Mouse (Mus musculus): Measurements from ENCODE around the gene Caml.

GRCm38 (mm10) chr13:55578086-55578485, 44.7 kb upstream of the Caml start:
- TF ChIP-seq POLR2A (IDR thresholded peaks at IDR 0.05; ENCODE audit: extremely low read depth, insufficient read depth, low read length): no peak
- TF ChIP-seq CTCF (IDR thresholded peaks at IDR 0.05; ENCODE audit: extremely low read depth, insufficient read depth, low read length): no peak
